Mouse (Mus musculus) embryonic facial prominence, embryonic 14.5 days (tissue): ENCODE measurements around the gene Frrs1l. TPM values are rescaled to one million over a fixed set of nuclear protein-coding genes. Genes with fewer than 3 reads are reported as not detected.

Source experiments
- ATAC-seq: fragments of 200-750 bp; cut with Nextera tagmentation; 2 replicates; pipeline ENCODE4 v1.8.0; 2017; ENCODE audit warnings: low read depth, moderate number of reproducible peaks, moderate TSS enrichment
- DNase-seq: peaks from one replicate; pipeline ENCODE4 v3.0.0-alpha.2; 2015; ENCODE audit warnings: low spot score
- H3K27ac ChIP-seq: fragments of 300-500 bp; sonication (generic); replicated peaks from 2 replicates; pipeline ENCODE4 v1.5.1; 2014; ENCODE audit warnings: low read depth, mild to moderate bottlenecking, low read length, moderate library complexity
- H3K27me3 ChIP-seq: fragments of 300-500 bp; sonication (generic); replicated peaks from 2 replicates; pipeline ENCODE4 v1.6.1; 2014; ENCODE audit warnings: low read length; ENCODE audit not compliant: control insufficient read depth, insufficient read depth
- H3K36me3 ChIP-seq: fragments of 300-500 bp; sonication (generic); 2 replicates; pipeline ENCODE4 v1.6.1; 2014; ENCODE audit warnings: low read length, mixed read lengths; ENCODE audit not compliant: control insufficient read depth, insufficient read depth
- H3K4me1 ChIP-seq: fragments of 300-500 bp; sonication (generic); 2 replicates; pipeline ENCODE4 v1.6.1; 2014; ENCODE audit warnings: antibody characterized with exemption, low read length; ENCODE audit not compliant: control insufficient read depth, insufficient read depth
- H3K4me2 ChIP-seq: fragments of 300-500 bp; sonication (generic); 2 replicates; pipeline ENCODE4 v1.6.1; 2014; ENCODE audit warnings: low read depth, mild to moderate bottlenecking, low read length, moderate library complexity, mixed read lengths
- H3K4me3 ChIP-seq: fragments of 300-500 bp; sonication (generic); 2 replicates; pipeline ENCODE4 v1.5.1; 2014; ENCODE audit warnings: low read depth, mild to moderate bottlenecking, low read length
- H3K9ac ChIP-seq: fragments of 300-500 bp; sonication (generic); 2 replicates; pipeline ENCODE4 v1.6.1; 2014; ENCODE audit warnings: low read depth, mild to moderate bottlenecking, low read length, moderate library complexity, mixed read lengths
- H3K9me3 ChIP-seq: fragments of 300-500 bp; sonication (generic); 2 replicates; pipeline ENCODE4 v1.6.1; 2016; ENCODE audit warnings: low read length; ENCODE audit not compliant: control insufficient read depth
- WGBS: fragments of 180-500 bp; shearing (Covaris S2); extraction: QIAGEN DNeasy Blood & Tissue Kit; methylation state at CpG from one replicate; pipeline ENCODE4 v1.1.7; 2014; 5-methylcytosine and 5-hydroxymethylcytosine counted together
- polyA plus RNA-seq: library from polyadenylated mRNA; unstranded; fragments of >200 nt; fragmentation: Nextera tagmentation; extraction: Ambion mirVana; gene quantifications from 2 replicates; pipeline ENCODE4 v1.2.1, GENCODE M21; 2014

The Frrs1l gene
- polyA plus RNA-seq, 1 experiment from 2014 or later: 4.0 TPM

DNA sequence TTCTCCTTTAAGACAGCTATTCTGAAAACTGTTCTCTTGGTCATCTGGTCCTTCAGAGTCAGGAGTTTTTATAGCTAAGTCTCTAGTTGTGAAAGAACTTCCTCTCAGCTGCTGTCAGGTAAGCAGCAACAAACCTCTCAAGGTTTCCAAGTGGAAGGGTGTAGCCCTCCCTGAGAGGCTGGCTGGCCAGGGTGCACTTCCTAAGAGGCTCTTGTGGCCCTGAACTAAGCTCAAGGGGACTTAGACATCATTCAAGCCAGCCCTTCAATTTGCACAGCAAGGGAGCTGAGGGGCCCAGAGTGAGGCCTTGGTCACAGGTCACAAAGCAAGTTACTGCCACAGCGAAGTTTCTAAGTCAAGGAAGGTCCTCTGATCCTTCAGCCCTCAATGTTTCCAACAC lies 46.9 kb downstream of the Frrs1l start:
- Histone ChIP-seq H3K27ac (no peak overlapping the region), H3K9me3 (no peaks in the 10 kb centered on the region), H3K4me1 (peaks cover 15% of the 10 kb centered on the region), H3K36me3 (no peaks in the 10 kb centered on the region), H3K4me2 (no peak overlapping the region), H3K27me3 (no peaks in the 10 kb centered on the region), H3K9ac (no peak overlapping the region), H3K4me3 (no peak overlapping the region)
- ATAC-seq (no peak), DNase-seq (no peak)
- 56% methylated on average over 1 of the region's 1 CpGs for WGBS

DNA sequence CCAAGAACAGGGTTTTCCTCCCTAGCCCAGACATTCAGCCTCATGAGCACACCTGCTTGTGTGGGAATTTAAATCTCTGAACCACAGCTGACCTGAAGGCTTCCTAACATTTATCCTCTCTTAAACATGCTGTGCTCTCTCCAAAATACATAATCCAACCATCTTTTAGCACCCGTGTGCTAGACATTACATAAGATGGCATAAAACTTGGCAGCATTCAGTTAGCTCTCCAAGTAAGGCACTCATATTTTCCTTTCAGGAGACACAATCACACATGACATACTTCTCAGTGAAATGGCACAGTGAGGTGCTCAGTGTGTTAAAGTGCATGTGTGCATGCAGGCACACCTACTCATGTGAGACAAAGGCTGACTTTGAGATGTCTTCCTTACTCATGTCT lies 47.6 kb downstream of the Frrs1l start:
- no peak overlapping the region for H3K27ac ChIP-seq
- H3K4me3 ChIP-seq: no peak overlapping the region
- DNase-seq (no peak), ATAC-seq (no peak)
- WGBS: 70% methylated on average over 1 of the region's 1 CpGs
- H3K4me2 ChIP-seq: no peak overlapping the region
- H3K36me3 ChIP-seq: no peaks in the 10 kb centered on the region
- H3K9me3 ChIP-seq: no peaks in the 10 kb centered on the region
- peaks cover 15% of the 10 kb centered on the region for H3K4me1 ChIP-seq
- no peak overlapping the region for H3K9ac ChIP-seq
- no peaks in the 10 kb centered on the region for H3K27me3 ChIP-seq

DNA sequence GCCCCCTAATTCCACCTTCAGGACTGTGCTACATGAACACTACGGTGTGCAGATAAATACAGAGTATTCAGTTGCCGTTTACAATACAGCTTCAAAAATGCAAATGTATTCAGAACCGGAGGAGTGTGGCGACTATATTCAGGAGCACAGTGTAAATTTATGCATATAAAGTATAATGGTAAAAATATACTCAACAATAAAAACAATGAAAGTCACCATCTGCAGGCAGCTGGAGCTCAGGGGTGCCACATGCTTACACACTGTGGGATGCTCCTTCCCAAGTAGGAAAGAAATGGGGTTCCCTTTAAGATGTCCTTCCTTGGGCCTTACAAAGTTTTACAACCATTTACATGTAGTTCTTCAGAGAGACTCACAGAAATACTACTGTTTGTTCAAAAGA lies 48.7 kb downstream of the Frrs1l start:
- no peak for DNase-seq
- H3K27me3 ChIP-seq: no peaks in the 10 kb centered on the region
- 0 out of 2 replicates have a peak, but pooled peaks cover 3% of the 10 kb centered on the region for H3K36me3 ChIP-seq
- no peak overlapping the region for H3K4me3 ChIP-seq
- 84% methylated on average over 4 of the region's 4 CpGs for WGBS
- no peak overlapping the region for H3K4me2 ChIP-seq
- H3K27ac ChIP-seq: no peak overlapping the region
- no peak for ATAC-seq
- peaks cover 15% of the 10 kb centered on the region for H3K4me1 ChIP-seq
- no peaks in the 10 kb centered on the region for H3K9me3 ChIP-seq
- H3K9ac ChIP-seq: no peak overlapping the region

DNA sequence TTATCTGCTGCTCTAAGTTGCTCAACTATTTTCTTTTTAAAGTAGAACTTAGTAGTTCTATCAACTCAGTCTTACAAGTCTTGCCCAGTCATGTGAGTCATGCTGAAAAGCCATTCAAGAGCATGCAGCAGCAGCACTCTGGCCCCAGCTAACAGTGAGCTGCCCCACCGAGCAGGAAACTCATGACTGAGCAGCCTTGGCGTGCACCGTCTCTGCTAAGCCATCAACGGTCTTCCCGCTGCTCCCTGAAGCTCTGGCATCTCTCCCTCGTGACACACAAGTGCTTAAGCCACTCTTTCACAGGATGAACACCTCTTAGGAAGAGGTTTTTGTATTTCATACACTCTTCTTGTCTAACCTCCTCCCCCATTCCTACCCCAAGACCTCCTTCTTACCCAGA lies 53.1 kb downstream of the Frrs1l start:
- 59% methylated on average over 6 of the region's 6 CpGs for WGBS
- Histone ChIP-seq H3K27me3 (no peaks in the 10 kb centered on the region), H3K27ac (no peak overlapping the region), H3K4me3 (no peak overlapping the region), H3K9ac (no peak overlapping the region), H3K36me3 (peaks cover 37% of the 10 kb centered on the region), H3K9me3 (no peaks in the 10 kb centered on the region), H3K4me1 (no peaks in the 10 kb centered on the region), H3K4me2 (no peak overlapping the region)
- DNase-seq (peak; percentile 20), ATAC-seq (no peak)

DNA sequence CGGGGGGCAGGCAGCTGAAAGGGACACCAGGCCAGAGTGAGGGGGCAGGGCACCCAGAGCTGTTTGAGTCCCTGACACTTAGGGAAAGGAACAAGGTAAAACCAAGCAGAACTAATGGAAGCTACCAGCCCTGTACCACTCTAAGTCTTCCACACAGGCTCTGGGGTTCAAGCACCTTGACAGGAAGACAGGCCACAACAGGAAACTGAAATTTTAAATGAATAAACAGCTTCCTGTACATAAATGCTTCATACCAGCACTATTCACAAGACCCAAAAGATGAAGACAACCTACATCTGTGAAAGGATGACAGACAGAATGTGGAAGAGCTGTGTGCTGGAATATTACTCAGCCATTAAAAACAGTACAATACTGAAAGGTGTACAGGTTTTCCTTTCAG lies 54.9 kb downstream of the Frrs1l start:
- no peaks in the 10 kb centered on the region for H3K4me1 ChIP-seq
- H3K9me3 ChIP-seq: no peaks in the 10 kb centered on the region
- ATAC-seq (no peak), DNase-seq (no peak)
- H3K4me2 ChIP-seq: no peak overlapping the region
- no peak overlapping the region for H3K9ac ChIP-seq
- no peak overlapping the region for H3K27ac ChIP-seq
- no peaks in the 10 kb centered on the region for H3K27me3 ChIP-seq
- no CpG with 5 or more reads among the region's 1 CpGs for WGBS
- peaks cover 46% of the 10 kb centered on the region for H3K36me3 ChIP-seq
- no peak overlapping the region for H3K4me3 ChIP-seq

DNA sequence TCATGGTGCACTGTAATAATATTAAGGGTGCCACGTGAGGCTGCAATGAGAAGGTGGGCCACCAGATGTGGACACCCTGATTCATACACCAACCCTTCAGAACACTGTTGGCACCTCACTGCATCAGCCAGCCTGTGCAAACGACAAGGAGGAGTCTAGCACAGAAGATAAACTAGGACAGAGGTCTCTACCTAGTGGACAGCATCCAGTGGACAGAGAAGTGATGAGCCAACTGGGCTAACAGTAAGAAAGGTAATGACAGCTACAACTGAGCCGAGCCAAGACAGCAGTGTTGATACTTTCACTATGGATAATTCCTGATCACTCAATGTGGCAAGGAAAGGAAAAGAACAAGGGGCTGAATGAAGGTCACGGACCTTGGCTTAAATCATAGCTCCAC lies 57.0 kb downstream of the Frrs1l start:
- Histone ChIP-seq H3K27me3 (no peaks in the 10 kb centered on the region), H3K4me3 (no peak overlapping the region), H3K9me3 (no peaks in the 10 kb centered on the region), H3K4me1 (no peaks in the 10 kb centered on the region; the same call in 1 of the 2 replicates), H3K36me3 (peaks cover 59% of the 10 kb centered on the region), H3K9ac (no peak overlapping the region), H3K4me2 (no peak overlapping the region), H3K27ac (no peak overlapping the region)
- DNase-seq (no peak), ATAC-seq (no peak)
- WGBS: 92% methylated on average over 4 of the region's 4 CpGs

DNA sequence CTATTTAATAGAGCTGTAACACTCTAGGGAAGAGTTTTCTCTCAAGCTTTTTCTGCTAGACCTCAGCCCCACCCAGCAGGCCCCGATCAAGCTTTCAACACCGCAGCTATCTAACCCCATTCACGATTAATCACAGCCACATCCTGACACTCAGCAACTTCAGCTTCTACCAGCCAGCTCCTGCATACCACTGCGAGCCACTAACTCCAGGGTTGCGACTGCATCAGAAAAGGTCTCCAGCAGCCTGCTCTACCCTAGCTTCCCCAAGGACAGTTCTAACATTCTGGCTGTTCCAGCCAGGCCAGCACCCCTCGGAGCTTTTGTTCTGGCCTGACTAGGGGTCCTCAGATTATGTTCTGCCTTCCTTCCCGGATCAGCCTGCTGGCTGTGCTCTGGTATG lies 58.1 kb downstream of the Frrs1l start:
- Histone ChIP-seq H3K4me1 (no peaks in the 10 kb centered on the region; the same call in 1 of the 2 replicates), H3K9me3 (no peaks in the 10 kb centered on the region), H3K4me2 (no peak overlapping the region), H3K27me3 (no peaks in the 10 kb centered on the region), H3K9ac (no peak overlapping the region), H3K27ac (no peak overlapping the region), H3K36me3 (peaks cover 56% of the 10 kb centered on the region), H3K4me3 (no peak overlapping the region)
- 59% methylated on average over 7 of the region's 7 CpGs for WGBS
- ATAC-seq (no peak), DNase-seq (no peak)

DNA sequence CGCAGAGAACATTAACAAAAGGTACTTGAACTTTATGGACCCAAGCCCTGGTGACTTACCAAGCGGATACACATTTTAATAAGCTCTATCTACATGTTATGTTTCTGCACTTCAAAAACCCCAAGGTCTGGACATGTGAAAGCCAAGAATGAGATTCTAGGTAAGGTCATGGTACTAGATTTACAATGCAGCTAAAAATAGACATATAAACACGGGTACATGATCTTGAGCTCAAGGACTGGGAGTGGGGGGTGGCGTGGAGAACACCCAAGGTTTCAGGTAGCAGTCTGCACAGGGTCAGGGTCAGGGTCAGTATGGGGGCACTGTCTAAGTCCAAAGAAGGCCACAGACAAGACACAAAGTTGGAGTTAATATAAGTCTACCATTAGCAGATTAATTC lies 59.9 kb downstream of the Frrs1l start:
- DNase-seq (no peak), ATAC-seq (no peak)
- Histone ChIP-seq H3K36me3 (peaks cover 56% of the 10 kb centered on the region), H3K4me3 (no peak overlapping the region), H3K27me3 (no peaks in the 10 kb centered on the region), H3K9ac (no peak overlapping the region), H3K4me1 (no peaks in the 10 kb centered on the region; the same call in 1 of the 2 replicates), H3K4me2 (no peak overlapping the region), H3K27ac (no peak overlapping the region), H3K9me3 (no peaks in the 10 kb centered on the region)
- 79% methylated on average over 4 of the region's 4 CpGs for whole genome bisulfite sequencing

DNA sequence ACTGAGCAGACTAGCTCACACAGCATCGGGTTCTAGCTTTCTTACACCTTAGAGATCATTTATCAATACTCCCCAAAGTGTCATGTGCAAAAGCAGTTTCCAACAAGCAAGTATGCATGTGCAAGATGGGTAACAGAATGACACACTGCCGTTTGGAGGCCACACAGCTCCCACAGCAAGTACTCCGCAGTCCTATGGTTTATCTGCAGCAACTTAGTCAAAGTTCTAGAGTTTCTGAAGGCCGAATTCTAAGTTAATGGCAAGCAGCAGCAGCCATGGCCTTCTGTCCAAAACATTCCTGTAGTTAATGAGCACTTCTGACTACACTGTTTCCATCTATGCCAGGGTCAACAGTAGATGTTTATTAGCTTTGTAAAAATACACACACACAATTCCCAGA lies 63.2 kb downstream of the Frrs1l start:
- Histone ChIP-seq H3K27me3 (no peaks in the 10 kb centered on the region), H3K4me2 (no peak overlapping the region), H3K4me3 (no peak overlapping the region), H3K27ac (no peak overlapping the region), H3K9me3 (no peaks in the 10 kb centered on the region), H3K36me3 (peaks cover 63% of the 10 kb centered on the region), H3K4me1 (no peaks in the 10 kb centered on the region; the same call in 1 of the 2 replicates), H3K9ac (no peak overlapping the region)
- DNase-seq: no peak
- WGBS: 80% methylated on average over 4 of the region's 4 CpGs
- ATAC-seq: no peak
